Mouse (Mus musculus): ENCODE data around the gene Fxr1. TPM values are rescaled to one million over a fixed set of nuclear protein-coding genes. Genes with fewer than 3 reads are reported as not detected.

Fxr1 gene
- polyA plus RNA-seq (2012; rRNA removed) = 1.3 and 3.0 TPM in 2 replicates

- TF ChIP-seq CTCF (IDR thresholded peaks at IDR 0.05; ENCODE audit: extremely low read depth, insufficient read length, insufficient replicate concordance, low read depth, low read length) (no peak), POLR2A (IDR thresholded peaks at IDR 0.05; ENCODE audit: low read depth, low read length) (peak; percentile 72; the same call in 1 of the 2 replicates)
- Histone ChIP-seq H3K4me1 (ENCODE audit: control insufficient read depth, insufficient read depth, insufficient read length, low read length) (peaks cover 3% of the 10 kb centered on the region; the same call in 1 of the 2 replicates), H3K36me3 (ENCODE audit: control insufficient read depth, insufficient read depth, low read length) (no peaks in the 10 kb centered on the region), H3K27ac (ENCODE audit: insufficient read depth, low read depth, low read length) (no peak within 1 kb of the TSS), H3K27me3 (ENCODE audit: control insufficient read depth, insufficient read depth, low read length) (no peaks in the 10 kb centered on the region), H3K4me3 (ENCODE audit: low read depth, low read length) (peak within 1 kb of the TSS; percentile 96)
- WGBS = under 1% methylated on average over 94 of the region's 97 CpGs
Observed at GRCm38 (mm10) chr3:34019540-34020381, at the start of gene Fxr1. Gene Fxr1, plus strand, starts transcription at chr3:34019943.

DNA sequence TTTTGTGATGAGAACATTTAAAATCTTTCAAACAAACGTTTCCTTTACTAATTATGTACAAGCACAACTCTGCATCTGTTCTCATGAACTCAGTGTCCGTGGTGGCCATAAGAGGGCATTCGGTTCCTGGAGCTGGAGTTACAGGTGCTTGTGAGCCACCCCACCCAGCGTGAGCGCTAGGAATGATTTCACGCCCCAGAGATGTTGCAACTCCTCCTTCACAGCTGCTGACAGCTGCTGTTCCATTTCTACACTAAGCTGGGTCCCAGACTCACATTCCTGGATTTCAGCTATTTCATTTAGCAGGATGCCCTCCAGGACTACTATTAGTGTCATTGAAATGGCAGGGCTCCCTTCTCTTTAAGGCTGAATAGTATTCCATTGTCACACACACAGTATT is 40.3 kb upstream of the Fxr1 start:
- Histone ChIP-seq H3K36me3 (ENCODE audit: control insufficient read depth, insufficient read depth, low read length) (no peaks in the 10 kb centered on the region), H3K4me3 (ENCODE audit: low read depth, low read length) (no peak overlapping the region), H3K27ac (ENCODE audit: insufficient read depth, low read depth, low read length) (no peak overlapping the region), H3K27me3 (ENCODE audit: control insufficient read depth, insufficient read depth, low read length) (no peaks in the 10 kb centered on the region), H3K4me1 (ENCODE audit: control insufficient read depth, insufficient read depth, insufficient read length, low read length) (no peaks in the 10 kb centered on the region)
- 39% methylated on average over 6 of the region's 6 CpGs for WGBS
- TF ChIP-seq POLR2A (IDR thresholded peaks at IDR 0.05; ENCODE audit: low read depth, low read length) (no peak), CTCF (IDR thresholded peaks at IDR 0.05; ENCODE audit: extremely low read depth, insufficient read length, insufficient replicate concordance, low read depth, low read length) (no peak)

DNA sequence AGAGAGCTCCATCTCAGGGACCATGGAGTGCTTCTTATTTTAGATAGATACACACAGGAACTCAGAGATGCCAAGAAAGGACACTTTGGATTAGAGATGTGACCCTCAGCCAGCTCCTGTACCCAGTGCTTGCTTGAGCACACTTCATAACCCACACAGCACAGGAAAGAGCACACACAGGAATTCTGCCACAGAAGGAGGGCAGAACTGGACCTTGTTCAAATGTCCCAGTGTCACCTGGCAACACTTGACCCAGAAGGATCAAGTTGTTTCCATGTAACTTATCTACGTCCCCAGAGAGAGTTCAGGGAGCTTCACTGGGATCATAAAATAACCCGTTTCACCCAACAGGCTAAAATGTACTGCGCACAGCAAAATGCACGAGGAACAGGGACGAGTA is 37.0 kb upstream of the Fxr1 start:
- Histone ChIP-seq H3K4me1 (ENCODE audit: control insufficient read depth, insufficient read depth, insufficient read length, low read length) (no peaks in the 10 kb centered on the region), H3K36me3 (ENCODE audit: control insufficient read depth, insufficient read depth, low read length) (no peaks in the 10 kb centered on the region), H3K27me3 (ENCODE audit: control insufficient read depth, insufficient read depth, low read length) (no peaks in the 10 kb centered on the region; the same call in 1 of the 2 replicates), H3K27ac (ENCODE audit: insufficient read depth, low read depth, low read length) (no peak overlapping the region), H3K4me3 (ENCODE audit: low read depth, low read length) (no peak overlapping the region)
- TF ChIP-seq POLR2A (IDR thresholded peaks at IDR 0.05; ENCODE audit: low read depth, low read length) = no peak
- WGBS = 62% methylated on average over 5 of the region's 5 CpGs

DNA sequence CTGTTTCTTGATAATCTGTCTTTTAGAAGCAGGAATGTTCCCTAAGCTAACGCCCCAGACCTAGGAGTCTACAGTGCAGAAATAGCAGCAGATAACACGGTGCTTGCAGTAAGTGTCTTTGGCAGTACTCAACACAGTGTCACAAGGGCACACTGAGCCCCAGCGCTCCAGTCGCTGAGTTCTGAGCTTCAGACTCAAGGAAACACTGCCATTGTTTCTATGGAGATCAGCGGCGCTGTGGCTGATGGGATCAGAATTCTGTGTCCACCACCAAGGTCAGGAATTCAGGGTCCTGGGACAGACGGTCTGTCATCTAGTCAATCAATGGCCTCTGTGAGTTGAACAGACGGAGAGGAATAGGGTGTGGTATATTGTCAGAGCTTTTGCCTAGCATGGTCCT is 30.4 kb upstream of the Fxr1 start:
- H3K4me1 ChIP-seq (ENCODE audit: control insufficient read depth, insufficient read depth, insufficient read length, low read length) = no peaks in the 10 kb centered on the region
- H3K4me3 ChIP-seq (ENCODE audit: low read depth, low read length) = no peak overlapping the region
- H3K27me3 ChIP-seq (ENCODE audit: control insufficient read depth, insufficient read depth, low read length) = no peaks in the 10 kb centered on the region; the same call in 1 of the 2 replicates
- TF ChIP-seq CTCF (IDR thresholded peaks at IDR 0.05; ENCODE audit: extremely low read depth, insufficient read length, insufficient replicate concordance, low read depth, low read length) (no peak), POLR2A (IDR thresholded peaks at IDR 0.05; ENCODE audit: low read depth, low read length) (no peak)
- no peaks in the 10 kb centered on the region for H3K36me3 ChIP-seq (ENCODE audit: control insufficient read depth, insufficient read depth, low read length)
- WGBS = 66% methylated on average over 8 of the region's 8 CpGs
- no peak overlapping the region for H3K27ac ChIP-seq (ENCODE audit: insufficient read depth, low read depth, low read length)

DNA sequence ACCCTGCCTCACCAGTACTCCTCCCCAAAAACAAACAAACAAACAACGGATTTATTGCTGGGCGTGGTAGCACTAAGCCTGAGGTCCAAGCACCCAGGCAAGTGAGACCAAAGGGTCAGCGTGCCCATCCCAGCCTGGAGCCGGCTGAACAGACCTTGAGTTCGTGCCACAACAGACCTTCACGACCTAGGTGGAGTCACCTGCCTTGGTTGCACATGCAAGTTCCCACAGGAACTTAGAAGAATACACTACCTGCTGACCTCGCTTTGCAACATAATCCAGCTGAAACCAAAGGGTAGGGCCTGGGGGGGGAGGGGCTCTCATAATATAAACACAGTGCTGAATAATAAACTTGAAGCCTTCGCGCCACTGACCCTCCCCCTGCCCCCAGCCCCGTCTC is 29.3 kb upstream of the Fxr1 start:
- WGBS = 70% methylated on average over 10 of the region's 10 CpGs
- TF ChIP-seq CTCF (IDR thresholded peaks at IDR 0.05; ENCODE audit: extremely low read depth, insufficient read length, insufficient replicate concordance, low read depth, low read length) = no peak
- no peak for TF ChIP-seq POLR2A (IDR thresholded peaks at IDR 0.05; ENCODE audit: low read depth, low read length)
- no peaks in the 10 kb centered on the region; the same call in 1 of the 2 replicates for H3K27me3 ChIP-seq (ENCODE audit: control insufficient read depth, insufficient read depth, low read length)
- no peaks in the 10 kb centered on the region for H3K4me1 ChIP-seq (ENCODE audit: control insufficient read depth, insufficient read depth, insufficient read length, low read length)
- no peak overlapping the region for H3K27ac ChIP-seq (ENCODE audit: insufficient read depth, low read depth, low read length)
- no peaks in the 10 kb centered on the region for H3K36me3 ChIP-seq (ENCODE audit: control insufficient read depth, insufficient read depth, low read length)
- no peak overlapping the region for H3K4me3 ChIP-seq (ENCODE audit: low read depth, low read length)

- H3K4me3 ChIP-seq (ENCODE audit: low read depth, low read length) = no peak overlapping the region
- no peak overlapping the region for H3K27ac ChIP-seq (ENCODE audit: insufficient read depth, low read depth, low read length)
- WGBS = 75% methylated on average over 8 of the region's 8 CpGs
- no peaks in the 10 kb centered on the region; the same call in 1 of the 2 replicates for H3K27me3 ChIP-seq (ENCODE audit: control insufficient read depth, insufficient read depth, low read length)
- TF ChIP-seq POLR2A (IDR thresholded peaks at IDR 0.05; ENCODE audit: low read depth, low read length) (no peak), CTCF (IDR thresholded peaks at IDR 0.05; ENCODE audit: extremely low read depth, insufficient read length, insufficient replicate concordance, low read depth, low read length) (no peak)
- no peaks in the 10 kb centered on the region for H3K36me3 ChIP-seq (ENCODE audit: control insufficient read depth, insufficient read depth, low read length)
- H3K4me1 ChIP-seq (ENCODE audit: control insufficient read depth, insufficient read depth, insufficient read length, low read length) = no peaks in the 10 kb centered on the region
Observed at GRCm38 (mm10) chr3:33990921-33991320, 28.8 kb upstream of the Fxr1 start.

DNA sequence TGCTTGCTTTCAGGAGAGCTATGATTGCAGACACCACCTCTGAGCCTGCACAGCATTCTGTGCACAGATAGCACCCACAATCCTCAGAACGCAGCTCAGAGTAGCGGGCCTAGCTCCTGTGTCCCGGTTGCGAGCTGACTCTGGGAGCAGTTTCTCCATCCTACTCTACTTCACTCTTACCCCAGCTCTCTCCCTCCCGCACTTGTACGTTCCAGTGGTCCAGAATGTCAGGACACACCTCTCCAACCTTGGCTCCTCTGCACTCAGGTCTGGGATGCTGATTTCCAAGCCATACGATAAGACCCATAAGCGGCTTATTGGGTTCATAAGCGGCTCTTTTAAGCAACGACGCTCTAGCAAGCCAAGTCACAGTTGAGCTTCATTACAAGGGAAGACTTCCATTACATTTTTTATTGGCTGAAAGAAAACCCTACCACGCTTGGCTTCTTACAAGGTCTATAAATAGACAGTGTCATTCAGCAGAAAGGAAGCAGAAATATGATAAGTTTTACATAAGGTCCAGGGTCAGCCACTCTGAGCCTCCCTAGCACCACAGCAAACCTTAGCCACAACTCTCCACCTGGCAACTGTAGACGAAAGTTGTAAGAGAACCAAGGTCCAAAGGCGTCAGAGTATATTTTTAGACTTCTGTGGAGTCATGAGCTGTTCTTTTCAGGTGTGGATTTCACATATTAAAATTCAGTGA is 26.2 kb upstream of the Fxr1 start:
- H3K4me3 ChIP-seq (ENCODE audit: low read depth, low read length) = no peak overlapping the region
- H3K27ac ChIP-seq (ENCODE audit: insufficient read depth, low read depth, low read length) = no peak overlapping the region
- no peaks in the 10 kb centered on the region for H3K4me1 ChIP-seq (ENCODE audit: control insufficient read depth, insufficient read depth, insufficient read length, low read length)
- TF ChIP-seq CTCF (IDR thresholded peaks at IDR 0.05; ENCODE audit: extremely low read depth, insufficient read length, insufficient replicate concordance, low read depth, low read length) = no peak
- TF ChIP-seq POLR2A (IDR thresholded peaks at IDR 0.05; ENCODE audit: low read depth, low read length) = no peak
- H3K27me3 ChIP-seq (ENCODE audit: control insufficient read depth, insufficient read depth, low read length) = no peaks in the 10 kb centered on the region
- 87% methylated on average over 14 of the region's 14 CpGs for WGBS
- H3K36me3 ChIP-seq (ENCODE audit: control insufficient read depth, insufficient read depth, low read length) = no peaks in the 10 kb centered on the region
